Mouse (Mus musculus) midbrain, embryonic 14.5 days (tissue): ENCODE measurements around the gene Fezf2. TPM values are rescaled to one million over a fixed set of nuclear protein-coding genes. Genes with fewer than 3 reads are reported as not detected.

Source experiments
- ATAC-seq: fragments of 200-750 bp; cut with Nextera tagmentation; 2 replicates; pipeline ENCODE4 v1.8.0; 2017; ENCODE audit warnings: moderate number of reproducible peaks, moderate library complexity; ENCODE audit not compliant: low FRiP score, low TSS enrichment
- DNase-seq: peaks from one replicate; pipeline ENCODE4 v3.0.0-alpha.2; 2015
- H3K27ac ChIP-seq: fragments of 300-500 bp; sonication (generic); replicated peaks from 2 replicates; pipeline ENCODE4 v1.5.1; 2014; ENCODE audit warnings: mild to moderate bottlenecking, low read depth, low read length, moderate library complexity
- H3K27me3 ChIP-seq: fragments of 300-500 bp; sonication (generic); 2 replicates; pipeline ENCODE4 v1.6.1; 2014; ENCODE audit warnings: low read length, control low read depth, mixed read lengths; ENCODE audit not compliant: control insufficient read depth, insufficient read depth
- H3K36me3 ChIP-seq: fragments of 300-500 bp; sonication (generic); 2 replicates; pipeline ENCODE4 v1.6.1; 2014; ENCODE audit warnings: low read length, control low read depth; ENCODE audit not compliant: control insufficient read depth, insufficient read depth
- H3K4me1 ChIP-seq: fragments of 300-500 bp; sonication (generic); 2 replicates; pipeline ENCODE4 v1.6.1; 2014; ENCODE audit warnings: mild to moderate bottlenecking, antibody characterized with exemption, low read length, control low read depth; ENCODE audit not compliant: control insufficient read depth, insufficient read depth
- H3K4me2 ChIP-seq: fragments of 300-500 bp; sonication (generic); 2 replicates; pipeline ENCODE4 v1.6.1; 2014; ENCODE audit warnings: mild to moderate bottlenecking, low read length, moderate library complexity
- H3K4me3 ChIP-seq: fragments of 300-500 bp; sonication (generic); replicated peaks from 2 replicates; pipeline ENCODE4 v1.5.1; 2014; ENCODE audit warnings: low read depth, low read length
- H3K9ac ChIP-seq: fragments of 300-500 bp; sonication (generic); replicated peaks from 2 replicates; pipeline ENCODE4 v1.6.1; 2014; ENCODE audit warnings: mild to moderate bottlenecking, low read length, moderate library complexity
- H3K9me3 ChIP-seq: fragments of 300-500 bp; sonication (generic); 2 replicates; pipeline ENCODE4 v1.6.1; 2016; ENCODE audit warnings: low read length, control low read depth, mixed read lengths; ENCODE audit not compliant: control insufficient read depth
- WGBS: fragments of 180-500 bp; shearing (Covaris S2); extraction: QIAGEN DNeasy Blood & Tissue Kit; methylation state at CpG from one replicate; pipeline ENCODE4 v1.1.7; 2014; 5-methylcytosine and 5-hydroxymethylcytosine counted together
- polyA plus RNA-seq: library from polyadenylated mRNA; unstranded; fragments of >200 nt; fragmentation: Nextera tagmentation; extraction: Ambion mirVana; gene quantifications from 2 replicates; pipeline ENCODE4 v1.2.1, GENCODE M21; 2014

Fezf2 gene
- polyA plus RNA-seq, 1 experiment from 2014 or later: 0.09 TPM

DNA sequence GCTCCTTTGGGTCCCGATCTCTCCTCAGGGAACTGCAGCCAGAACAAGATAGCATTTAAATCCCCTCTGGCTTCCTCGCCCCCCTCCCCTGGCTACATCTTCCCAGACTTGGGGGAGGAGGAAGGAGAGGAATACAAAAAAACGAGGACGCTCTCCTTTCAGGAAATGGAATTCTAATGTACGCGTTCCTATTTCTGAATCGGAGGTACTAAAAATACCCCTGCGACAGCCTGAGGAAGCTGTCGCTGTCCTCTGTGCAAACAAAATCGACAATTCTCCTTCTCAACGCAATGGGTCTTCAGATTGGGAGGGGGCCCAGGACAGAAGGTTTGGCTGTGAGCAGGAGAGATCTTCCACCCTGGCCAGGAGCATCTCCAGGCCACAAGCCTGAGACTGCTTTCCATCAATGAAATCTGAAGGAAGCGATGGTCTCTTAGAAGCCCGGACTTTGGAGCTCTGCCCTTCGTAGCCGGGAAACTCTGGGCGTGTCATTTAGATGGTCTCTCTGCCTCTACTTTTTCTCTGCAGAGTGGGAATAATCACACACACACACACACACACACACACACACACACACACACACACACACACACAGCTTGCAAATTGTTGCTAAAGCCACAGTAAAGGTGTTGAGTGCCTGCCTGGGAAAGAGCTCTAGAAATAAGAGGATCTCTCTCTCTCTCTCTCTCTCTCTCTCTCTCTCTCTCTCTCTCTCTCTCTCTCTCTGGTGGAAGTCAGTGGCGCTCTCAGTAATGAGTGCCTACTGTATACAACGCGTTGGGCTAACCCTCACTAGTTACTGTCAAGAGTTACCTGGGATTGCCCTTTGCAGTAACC is 7.5 kb downstream of the Fezf2 start:
- Histone ChIP-seq H3K9me3 (no peaks in the 10 kb centered on the region), H3K4me1 (0 out of 2 replicates have a peak, but pooled peaks cover 4% of the 10 kb centered on the region), H3K27ac (no peak overlapping the region), H3K4me2 (no peak overlapping the region), H3K4me3 (no peak overlapping the region), H3K9ac (no peak overlapping the region), H3K36me3 (no peaks in the 10 kb centered on the region), H3K27me3 (peaks cover 95% of the 10 kb centered on the region)
- ATAC-seq (no peak), DNase-seq (peak; percentile 24)
- WGBS: 1% methylated on average over 19 of the region's 19 CpGs

DNA sequence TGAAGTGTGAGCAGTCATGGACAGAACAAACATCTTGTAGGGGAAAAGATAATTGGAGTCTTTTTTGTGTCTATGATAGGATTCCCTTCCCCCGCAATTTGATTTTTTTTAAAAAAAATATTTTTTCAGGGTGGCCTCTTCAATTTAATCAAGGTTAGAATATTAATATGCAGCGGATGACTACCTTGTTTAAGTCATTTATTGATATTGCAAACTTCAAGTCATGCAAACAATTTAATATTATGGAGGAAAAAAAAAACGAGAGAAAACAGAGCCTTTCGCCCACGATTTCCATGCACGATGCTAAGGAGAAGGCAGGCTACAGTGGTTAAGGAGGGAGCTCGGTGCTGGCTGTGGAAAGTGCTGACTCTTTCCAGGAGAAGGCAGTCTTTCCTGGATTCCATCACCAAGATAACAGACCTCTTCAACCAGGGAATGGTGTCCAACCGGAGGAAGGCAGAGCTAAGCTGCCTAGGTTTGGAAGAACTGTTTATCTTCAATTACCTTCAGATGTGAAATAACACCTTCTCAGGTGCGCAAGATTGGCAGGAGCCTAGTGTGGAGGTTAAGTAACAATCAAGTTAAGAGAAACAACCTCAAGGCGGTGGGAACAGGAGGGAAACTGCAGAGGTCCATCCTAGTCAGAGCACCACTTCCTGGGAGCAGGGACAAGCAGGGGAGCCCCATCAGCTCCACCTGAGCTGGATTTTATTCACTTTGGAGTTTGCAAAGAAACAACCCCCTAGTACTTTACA is 9.0 kb downstream of the Fezf2 start:
- WGBS: under 1% methylated on average over 10 of the region's 10 CpGs
- DNase-seq (no peak), ATAC-seq (no peak)
- Histone ChIP-seq H3K36me3 (no peaks in the 10 kb centered on the region), H3K9me3 (no peaks in the 10 kb centered on the region), H3K4me2 (no peak overlapping the region), H3K27me3 (peaks cover 95% of the 10 kb centered on the region), H3K4me3 (no peak overlapping the region), H3K4me1 (no peaks in the 10 kb centered on the region), H3K9ac (no peak overlapping the region), H3K27ac (no peak overlapping the region)

DNA sequence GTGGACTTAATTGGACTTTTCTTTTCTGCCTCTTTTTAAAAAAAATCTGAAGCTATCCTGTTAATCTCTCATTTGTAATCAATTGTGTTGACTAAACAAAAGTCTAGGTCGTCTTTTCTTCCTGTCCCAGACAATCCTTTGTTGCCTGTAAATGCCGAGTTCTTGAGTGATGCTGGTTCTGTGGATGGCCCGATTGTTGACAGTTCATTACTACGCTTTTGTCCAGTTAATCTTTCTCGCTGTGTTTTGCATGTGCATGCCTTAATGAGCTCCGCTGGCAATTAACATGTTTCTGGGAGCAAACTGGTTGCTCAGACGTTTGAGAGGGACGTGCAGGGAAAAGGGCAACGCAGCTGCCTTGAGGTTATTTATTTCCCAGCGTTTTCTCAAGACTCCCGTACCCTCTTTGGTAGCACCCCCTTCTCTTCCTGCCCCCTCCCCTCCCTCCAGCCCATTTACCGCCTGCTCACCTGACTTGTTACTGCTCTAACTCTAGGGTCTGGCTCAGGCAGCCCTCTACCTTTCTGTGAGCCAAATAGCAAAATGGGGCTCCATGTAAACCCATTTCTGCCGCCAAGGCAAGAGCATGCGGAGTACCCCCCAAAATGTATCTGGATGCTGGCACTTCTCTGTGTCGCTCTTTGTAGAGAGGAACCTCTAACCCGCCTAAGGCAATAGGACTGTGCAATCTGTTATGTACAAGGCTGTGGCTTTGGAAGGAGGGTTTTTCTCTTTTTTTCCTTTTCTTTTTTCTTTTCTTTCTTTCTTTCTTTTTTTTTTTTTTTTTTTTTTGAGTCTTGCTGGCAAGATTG is 9.8 kb downstream of the Fezf2 start:
- Histone ChIP-seq H3K9me3 (no peaks in the 10 kb centered on the region), H3K27me3 (peaks cover 91% of the 10 kb centered on the region), H3K4me3 (no peak overlapping the region), H3K36me3 (no peaks in the 10 kb centered on the region), H3K27ac (no peak overlapping the region), H3K4me1 (no peaks in the 10 kb centered on the region), H3K9ac (no peak overlapping the region), H3K4me2 (no peak overlapping the region)
- WGBS: under 1% methylated on average over 16 of the region's 16 CpGs
- ATAC-seq (no peak), DNase-seq (peak; percentile 61)

DNA sequence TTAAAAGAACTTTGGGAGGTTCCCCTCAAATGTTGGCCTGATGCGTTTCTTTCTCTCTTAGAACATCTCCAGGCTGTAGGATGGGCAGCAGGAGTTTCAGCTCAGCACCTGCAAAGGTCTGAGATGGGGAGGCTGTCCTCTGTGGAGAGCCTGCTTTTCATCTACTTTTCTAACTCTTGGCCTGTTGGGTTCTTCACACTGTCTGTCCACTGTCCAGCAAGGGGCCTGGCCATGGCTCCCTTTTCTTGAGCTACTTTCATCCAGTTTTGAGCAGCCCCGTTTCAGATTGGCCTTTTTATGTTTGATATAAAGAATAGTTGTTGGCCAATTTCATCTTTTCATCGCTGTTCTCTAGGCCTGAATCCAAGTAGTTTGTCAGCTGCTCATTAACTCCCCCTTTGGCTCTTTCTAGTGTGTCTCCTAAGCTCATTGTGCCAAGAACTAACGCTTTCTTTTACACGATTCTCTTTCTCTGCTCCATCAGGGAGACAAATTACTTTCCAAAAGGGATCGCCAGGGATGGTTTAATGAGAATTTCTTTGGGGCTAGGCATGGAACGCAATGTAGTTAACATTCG is 10.5 kb downstream of the Fezf2 start:
- H3K9ac ChIP-seq: no peak overlapping the region
- ATAC-seq (no peak), DNase-seq (peak; percentile 26)
- no peak overlapping the region for H3K4me3 ChIP-seq
- no peaks in the 10 kb centered on the region for H3K4me1 ChIP-seq
- WGBS: 3% methylated on average over 8 of the region's 8 CpGs
- no peaks in the 10 kb centered on the region for H3K9me3 ChIP-seq
- H3K4me2 ChIP-seq: no peak overlapping the region
- H3K36me3 ChIP-seq: no peaks in the 10 kb centered on the region
- peaks cover 90% of the 10 kb centered on the region for H3K27me3 ChIP-seq
- no peak overlapping the region for H3K27ac ChIP-seq

DNA sequence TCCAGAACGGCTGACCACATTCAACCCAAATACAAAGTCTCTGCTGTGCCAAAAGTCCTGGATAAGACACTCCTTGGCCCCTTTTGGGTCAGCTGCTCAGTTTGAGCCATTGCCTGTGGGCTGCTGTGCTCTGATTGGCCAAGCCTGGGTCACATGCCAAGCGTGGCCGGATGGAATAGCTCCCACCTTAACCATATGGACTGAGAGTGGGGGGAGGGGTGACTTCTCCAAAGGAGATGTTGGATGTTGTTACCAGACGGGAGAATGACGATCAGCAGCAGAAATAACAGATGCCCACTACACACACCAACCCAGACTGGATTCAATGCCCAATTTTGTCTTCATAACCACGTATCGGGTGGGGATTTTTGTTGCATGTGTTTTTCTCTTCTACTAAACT is 13.1 kb downstream of the Fezf2 start:
- H3K4me3 ChIP-seq: no peak overlapping the region
- peaks cover 65% of the 10 kb centered on the region for H3K27me3 ChIP-seq
- no peaks in the 10 kb centered on the region for H3K36me3 ChIP-seq
- H3K9me3 ChIP-seq: no peaks in the 10 kb centered on the region
- no peaks in the 10 kb centered on the region for H3K4me1 ChIP-seq
- no peak overlapping the region for H3K27ac ChIP-seq
- ATAC-seq: no peak
- WGBS: 53% methylated on average over 7 of the region's 7 CpGs
- H3K9ac ChIP-seq: no peak overlapping the region
- DNase-seq: no peak
- no peak overlapping the region for H3K4me2 ChIP-seq

DNA sequence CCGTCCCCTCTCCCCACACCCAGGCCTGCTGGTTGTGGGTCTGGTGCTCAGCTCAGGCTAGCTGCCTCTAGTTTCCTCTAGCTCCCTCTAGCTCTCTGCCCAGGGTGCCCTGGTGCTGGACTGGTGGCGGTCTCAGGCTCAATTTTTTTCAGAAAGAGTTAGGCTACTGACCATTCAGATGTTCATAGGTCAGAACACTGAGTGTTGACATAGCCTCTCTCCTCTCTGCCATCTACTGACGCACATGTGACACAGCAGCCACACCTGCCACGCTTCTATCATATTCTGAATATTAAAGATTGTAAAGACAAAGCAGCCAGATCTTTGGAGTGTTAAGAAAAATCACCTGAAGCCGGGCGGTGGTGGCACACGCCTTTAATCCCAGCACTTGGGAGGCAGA is 14.4 kb downstream of the Fezf2 start:
- no peak overlapping the region for H3K4me2 ChIP-seq
- no peaks in the 10 kb centered on the region for H3K4me1 ChIP-seq
- H3K4me3 ChIP-seq: no peak overlapping the region
- no peak overlapping the region for H3K27ac ChIP-seq
- H3K36me3 ChIP-seq: no peaks in the 10 kb centered on the region
- no peak for ATAC-seq
- DNase-seq: no peak
- WGBS: 85% methylated on average over 7 of the region's 7 CpGs
- H3K27me3 ChIP-seq: peaks cover 54% of the 10 kb centered on the region
- no peaks in the 10 kb centered on the region for H3K9me3 ChIP-seq
- H3K9ac ChIP-seq: no peak overlapping the region

DNA sequence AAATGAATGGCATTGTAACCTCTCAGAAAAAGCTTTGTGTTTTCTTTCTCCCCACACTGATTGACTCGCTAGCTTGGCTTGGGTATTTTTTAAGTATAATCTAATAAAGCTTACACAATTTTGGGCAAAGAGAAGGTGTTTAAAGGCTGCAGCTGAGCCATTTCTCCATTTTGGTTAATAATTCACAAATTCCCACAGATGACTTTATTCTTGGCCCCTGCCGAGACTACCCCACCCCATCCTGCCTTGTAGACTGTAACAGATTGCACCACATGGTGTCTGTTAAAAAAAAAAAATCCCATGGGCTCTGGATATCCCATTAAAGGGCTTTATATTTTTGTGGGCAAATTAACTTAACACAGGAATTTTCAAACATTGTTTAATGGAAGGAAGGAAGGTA is 44.9 kb downstream of the Fezf2 start:
- ATAC-seq: no peak
- no peak overlapping the region for H3K4me2 ChIP-seq
- no peak overlapping the region for H3K27ac ChIP-seq
- no peak for DNase-seq
- no peaks in the 10 kb centered on the region for H3K9me3 ChIP-seq
- no peaks in the 10 kb centered on the region for H3K27me3 ChIP-seq
- H3K36me3 ChIP-seq: no peaks in the 10 kb centered on the region
- no peak overlapping the region for H3K9ac ChIP-seq
- H3K4me1 ChIP-seq: no peaks in the 10 kb centered on the region
- WGBS: 57% methylated on average over 2 of the region's 2 CpGs
- H3K4me3 ChIP-seq: no peak overlapping the region

DNA sequence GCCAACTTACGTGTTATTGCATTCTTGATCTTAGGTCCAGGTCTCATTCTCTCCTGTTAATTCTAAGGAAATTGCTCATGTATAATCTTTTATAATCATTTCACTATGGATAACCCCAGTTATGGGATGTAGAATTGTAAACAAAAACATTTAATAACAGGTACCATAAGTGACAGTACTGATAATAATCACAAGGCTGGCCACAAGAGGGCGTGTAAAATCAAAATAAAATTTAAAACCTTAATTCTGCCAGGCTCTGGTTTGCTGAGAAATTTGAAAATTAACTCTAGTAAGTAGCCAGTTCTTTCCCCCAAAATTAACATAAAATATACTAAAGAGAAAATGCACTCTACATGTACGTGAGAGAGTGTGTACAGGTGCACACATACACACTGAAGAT is 47.3 kb downstream of the Fezf2 start:
- peak; percentile 75 for DNase-seq
- WGBS: 70% methylated on average over 3 of the region's 3 CpGs

More for the DNA sequence above, 47.3 kb downstream of the Fezf2 start:
- no peak overlapping the region for H3K4me3 ChIP-seq
- no peak overlapping the region for H3K9ac ChIP-seq
- no peaks in the 10 kb centered on the region for H3K27me3 ChIP-seq
- no peaks in the 10 kb centered on the region for H3K4me1 ChIP-seq
- no peak overlapping the region for H3K4me2 ChIP-seq
- no peak overlapping the region for H3K27ac ChIP-seq
- H3K9me3 ChIP-seq: no peaks in the 10 kb centered on the region
- H3K36me3 ChIP-seq: no peaks in the 10 kb centered on the region
- no peak for ATAC-seq
